Mouse (Mus musculus) ES-E14 (cell line): Measurements from ENCODE around the gene Acot7.

Experiments
- CHD2 ChIP-seq: IDR thresholded peaks from 2 replicates; pipeline ENCODE4 v1.6.1; 2014; ENCODE audit warnings: mild to moderate bottlenecking, low read depth, low read length, inconsistent platforms
- HCFC1 ChIP-seq: IDR thresholded peaks from 2 replicates; pipeline ENCODE4 v1.6.1; 2012; ENCODE audit warnings: low read length, inconsistent platforms, borderline replicate concordance; ENCODE audit not compliant: insufficient read depth
- MAFK ChIP-seq: IDR thresholded peaks from 2 replicates; pipeline ENCODE4 v1.6.1; 2014; ENCODE audit warnings: mild to moderate bottlenecking, low read depth, low read length, inconsistent platforms; ENCODE audit not compliant: insufficient read depth
- ZC3H11A ChIP-seq: IDR thresholded peaks from 2 replicates; pipeline ENCODE4 v1.6.1; 2012; ENCODE audit warnings: low read depth, mild to moderate bottlenecking, inconsistent platforms, low read length, borderline replicate concordance
- ZNF384 ChIP-seq: IDR thresholded peaks from 2 replicates; pipeline ENCODE4 v1.6.1; 2012; ENCODE audit warnings: low read depth, low read length, inconsistent platforms

- TF ChIP-seq ZNF384 (no peak), MAFK (no peak), CHD2 (no peak), HCFC1 (no peak), ZC3H11A (no peak)
Observed at GRCm38 (mm10) chr4:152298836-152299235, 120.9 kb downstream of the Acot7 start.
